Mouse (Mus musculus) testis, adult 2 months (tissue): ENCODE data around the gene Ubiad1. TPM values are rescaled to one million over a fixed set of nuclear protein-coding genes. Genes with fewer than 3 reads are reported as not detected.

Experiments
- H3K27ac ChIP-seq: fragments of 200-500 bp; 2 replicates; pipeline ENCODE4 v1.5.1; 2012; ENCODE audit warnings: low read depth, low read length; ENCODE audit not compliant: control insufficient read depth, insufficient read depth
- H3K27me3 ChIP-seq: fragments of 200-500 bp; 2 replicates; pipeline ENCODE4 v1.6.1; 2012; ENCODE audit warnings: mild to moderate bottlenecking, low read length, moderate library complexity; ENCODE audit not compliant: control insufficient read depth, insufficient read depth
- H3K36me3 ChIP-seq: fragments of 200-500 bp; 2 replicates; pipeline ENCODE4 v1.6.1; 2012; ENCODE audit warnings: mild to moderate bottlenecking, low read length; ENCODE audit not compliant: control insufficient read depth, insufficient read depth
- H3K4me1 ChIP-seq: fragments of 200-500 bp; 2 replicates; pipeline ENCODE4 v1.6.1; 2012; ENCODE audit warnings: low read length; ENCODE audit not compliant: control insufficient read depth, insufficient read depth
- H3K4me3 ChIP-seq: fragments of 200-500 bp; 2 replicates; pipeline ENCODE4 v1.5.1; 2012; ENCODE audit warnings: low read depth, mild to moderate bottlenecking, low read length, moderate library complexity, mixed read lengths; ENCODE audit not compliant: control insufficient read depth
- CTCF ChIP-seq: fragments of 200-500 bp; IDR thresholded peaks from 2 replicates; pipeline ENCODE4 v1.5.1; 2012; ENCODE audit warnings: low read depth, mild to moderate bottlenecking, inconsistent platforms, low read length, moderate library complexity; ENCODE audit not compliant: control insufficient read depth, insufficient read depth, insufficient replicate concordance
- POLR2A ChIP-seq: fragments of 200-500 bp; IDR thresholded peaks from 2 replicates; pipeline ENCODE4 v1.6.1; 2012; ENCODE audit warnings: low read depth, mild to moderate bottlenecking, inconsistent platforms, low read length, moderate library complexity; ENCODE audit not compliant: control insufficient read depth
- polyA plus RNA-seq: library from polyadenylated mRNA; depleted of rRNA; stranded (reverse); fragments of >200 nt; gene quantifications from 2 replicates; pipeline ENCODE4 v1.2.3, GENCODE M21; 2012

The Ubiad1 gene
- polyA plus RNA-seq, 1 experiment, result 14.5 TPM

- H3K36me3 ChIP-seq, result peaks cover 3% of the 10 kb centered on the region
- no peaks in the 10 kb centered on the region for H3K4me1 ChIP-seq
- no peak overlapping the region for H3K4me3 ChIP-seq
- H3K27ac ChIP-seq, result no peak overlapping the region
- no peaks in the 10 kb centered on the region for H3K27me3 ChIP-seq
- TF ChIP-seq POLR2A, result no peak
- TF ChIP-seq CTCF, result no peak
These were observed 28.0 kb upstream of the Ubiad1 start for GRCm38 (mm10) chr4:148472436-148473174.

DNA sequence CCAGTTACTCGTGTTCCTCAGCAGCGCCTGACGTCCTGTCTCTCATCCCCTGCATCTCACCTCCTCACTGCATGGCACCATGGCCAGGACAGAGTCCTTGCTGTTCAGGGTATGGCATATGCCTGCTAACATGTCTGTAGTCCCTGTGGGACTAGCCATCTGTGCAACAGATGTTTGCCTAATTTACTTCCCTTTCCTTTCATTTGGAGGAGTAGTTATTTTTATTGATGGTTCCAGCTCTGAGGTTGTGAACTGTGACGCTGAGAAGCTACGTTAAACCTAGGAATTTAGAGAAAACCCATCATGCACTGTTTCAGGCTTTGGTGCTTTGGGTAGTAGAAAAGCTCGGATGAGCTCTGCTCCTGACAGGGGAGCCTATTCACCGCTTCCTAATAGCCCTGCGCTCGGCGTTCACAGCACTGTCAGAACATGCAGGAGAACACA, 26.8 kb upstream of the Ubiad1 start:
- TF ChIP-seq POLR2A, result no peak
- no peak for TF ChIP-seq CTCF
- no peaks in the 10 kb centered on the region for H3K27me3 ChIP-seq
- peaks cover 3% of the 10 kb centered on the region for H3K36me3 ChIP-seq
- H3K27ac ChIP-seq, result no peak overlapping the region
- no peak overlapping the region for H3K4me3 ChIP-seq
- no peaks in the 10 kb centered on the region for H3K4me1 ChIP-seq

DNA sequence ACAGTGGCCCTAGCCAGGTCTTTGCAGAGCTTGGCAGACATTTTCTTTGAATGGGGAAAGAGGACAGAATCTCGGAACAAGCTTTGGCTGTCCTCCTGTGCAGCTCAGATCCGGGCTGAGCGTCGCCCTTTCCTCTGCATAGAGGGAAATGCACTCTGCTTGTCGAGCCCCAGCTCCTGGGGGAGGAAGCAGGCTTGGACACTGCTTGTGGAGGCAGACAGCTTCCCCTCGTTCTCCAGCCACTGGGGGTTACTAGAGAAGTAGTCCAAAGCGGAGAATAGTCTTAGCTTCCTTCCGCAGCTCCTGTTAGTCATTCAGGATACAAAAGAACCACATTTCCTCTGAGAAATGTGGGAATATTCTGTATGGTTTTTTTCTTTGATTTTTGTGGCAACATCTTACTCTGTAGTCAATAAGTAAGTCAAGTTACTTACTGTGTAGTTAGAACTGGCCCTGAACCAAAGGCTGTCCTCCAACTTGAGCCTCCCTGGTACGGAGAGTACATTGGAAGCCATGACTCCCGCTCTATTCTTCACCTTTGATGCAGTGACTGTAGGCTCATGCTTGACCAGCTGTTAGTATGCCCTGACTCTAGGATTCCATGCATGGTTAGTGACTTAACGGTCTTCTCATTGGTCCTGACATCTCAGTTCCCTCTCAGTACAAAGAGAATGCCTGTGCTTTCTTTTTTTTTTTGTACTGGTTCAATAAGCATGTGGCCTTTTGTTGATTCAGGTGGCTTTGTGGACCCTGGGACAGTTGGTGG, 25.1 kb upstream of the Ubiad1 start:
- Histone ChIP-seq H3K36me3 (peaks cover 3% of the 10 kb centered on the region), H3K27me3 (no peaks in the 10 kb centered on the region), H3K27ac (no peak overlapping the region), H3K4me1 (no peaks in the 10 kb centered on the region), H3K4me3 (no peak overlapping the region)
- TF ChIP-seq CTCF (no peak), POLR2A (no peak)

- Histone ChIP-seq H3K4me3 (no peak overlapping the region), H3K36me3 (peaks cover 2% of the 10 kb centered on the region), H3K27me3 (no peaks in the 10 kb centered on the region), H3K4me1 (no peaks in the 10 kb centered on the region), H3K27ac (no peak overlapping the region)
- TF ChIP-seq POLR2A (no peak), CTCF (no peak)
These were observed 23.8 kb upstream of the Ubiad1 start for GRCm38 (mm10) chr4:148468396-148468795.

- Histone ChIP-seq H3K4me1 (no peaks in the 10 kb centered on the region), H3K27me3 (no peaks in the 10 kb centered on the region), H3K4me3 (no peak overlapping the region), H3K36me3 (peaks cover 4% of the 10 kb centered on the region), H3K27ac (no peak overlapping the region)
- TF ChIP-seq CTCF (no peak), POLR2A (no peak)
These were observed 22.0 kb upstream of the Ubiad1 start for GRCm38 (mm10) chr4:148466511-148467079.

DNA sequence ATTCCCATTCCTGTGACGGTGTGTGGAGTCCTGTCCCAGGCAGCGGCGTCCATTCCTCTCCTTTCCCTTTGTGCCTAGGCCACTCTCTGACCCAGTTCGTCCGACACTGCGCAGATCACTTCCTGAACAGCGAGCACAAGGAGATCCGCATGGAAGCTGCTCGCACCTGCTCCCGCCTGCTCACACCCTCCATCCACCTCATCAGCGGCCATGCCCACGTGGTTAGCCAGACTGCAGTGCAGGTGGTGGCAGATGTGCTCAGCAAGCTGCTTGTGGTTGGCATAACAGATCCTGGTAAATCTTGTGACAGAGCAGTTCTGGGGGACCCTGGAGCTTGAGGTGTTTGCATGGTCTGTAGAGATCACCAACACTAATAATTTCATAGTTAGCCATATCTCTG, 20.3 kb upstream of the Ubiad1 start:
- Histone ChIP-seq H3K4me3 (no peak overlapping the region), H3K27me3 (no peaks in the 10 kb centered on the region), H3K4me1 (no peaks in the 10 kb centered on the region), H3K36me3 (peaks cover 3% of the 10 kb centered on the region), H3K27ac (no peak overlapping the region)
- TF ChIP-seq POLR2A (no peak), CTCF (no peak)

DNA sequence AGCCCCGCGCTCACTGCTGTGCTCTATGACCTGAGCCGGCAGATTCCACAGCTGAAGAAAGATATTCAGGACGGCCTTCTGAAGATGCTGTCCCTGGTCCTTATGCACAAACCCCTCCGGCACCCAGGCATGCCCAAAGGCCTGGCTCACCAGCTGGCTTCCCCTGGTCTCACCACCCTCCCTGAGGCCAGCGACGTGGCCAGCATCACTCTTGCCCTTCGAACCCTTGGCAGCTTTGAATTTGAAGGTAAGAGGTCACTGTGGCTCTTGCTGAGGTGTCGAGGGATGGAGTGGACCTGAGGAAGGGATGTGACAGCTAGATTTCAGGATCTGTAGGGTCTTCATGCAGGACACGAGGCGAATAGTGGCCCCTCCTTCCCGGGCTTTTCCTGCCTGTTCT, 19.7 kb upstream of the Ubiad1 start:
- Histone ChIP-seq H3K4me1 (no peaks in the 10 kb centered on the region), H3K4me3 (no peak overlapping the region), H3K27ac (no peak overlapping the region), H3K36me3 (peaks cover 3% of the 10 kb centered on the region), H3K27me3 (no peaks in the 10 kb centered on the region)
- no peak for TF ChIP-seq POLR2A
